Mouse (Mus musculus) mature B cell (primary cell): Measurements from ENCODE around the gene Nae1.

Experiments
- in situ Hi-C: fragments of 300-500 bp; cut with MboI; formaldehyde crosslinking; loops from 2 replicates; pipeline ENCODE4 v1.14.3; 2019

The Nae1 gene

GRCm38 (mm10) chr8:104529671-104530070 is 4.8 kb downstream of the Nae1 start:
- in situ Hi-C loops = no loop called here

DNA sequence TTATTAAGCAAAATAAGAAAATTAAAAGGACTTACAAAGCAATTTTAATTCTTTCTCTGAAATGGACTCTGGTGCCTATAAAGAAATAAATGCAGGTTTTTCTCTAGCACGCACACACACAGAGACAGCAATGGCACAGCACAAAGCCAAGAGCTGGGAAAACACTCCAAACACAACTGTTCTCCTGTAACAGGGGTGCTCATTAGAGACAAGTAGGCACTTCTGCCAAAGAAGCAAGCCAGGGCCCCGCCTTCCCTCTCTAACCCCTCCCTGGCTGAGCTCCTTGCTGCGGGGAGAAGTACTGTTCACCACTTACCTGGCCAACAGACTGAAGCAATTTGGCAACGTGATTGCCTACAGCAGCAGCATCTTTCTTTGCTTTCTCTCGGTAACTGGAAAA is 16.6 kb downstream of the Nae1 start:
- in situ Hi-C loops = no loop called here

- in situ Hi-C loops = no loop called here
Observed at GRCm38 (mm10) chr8:104510134-104510533, 24.3 kb downstream of the Nae1 start.

GRCm38 (mm10) chr8:104509061-104510006 is 25.1 kb downstream of the Nae1 start, which contains the start of gene Terb1:
TSS of gene Terb1 (minus strand) at chr8:104509910.
- in situ Hi-C loops = no loop called here

DNA sequence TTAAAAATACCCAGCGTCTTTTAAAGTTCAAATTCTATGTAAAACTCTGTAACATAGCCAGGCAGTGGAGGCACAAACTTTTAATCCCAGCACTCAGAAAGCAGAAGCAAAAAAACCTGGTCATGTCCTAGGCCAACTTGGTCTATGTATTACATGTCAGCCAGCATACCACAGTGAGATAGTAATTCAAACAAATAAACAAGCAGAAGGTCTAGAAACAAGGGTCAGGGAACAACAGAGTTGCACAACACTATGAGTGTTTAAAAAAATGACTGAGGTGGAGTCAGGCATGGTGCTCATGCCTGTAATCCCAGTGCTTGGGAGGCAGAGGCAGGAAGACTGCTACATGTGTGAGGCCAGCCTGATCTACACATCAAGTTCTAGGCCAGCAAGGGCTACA is 55.3 kb downstream of the Nae1 start:
- in situ Hi-C loops = no loop called here

- in situ Hi-C loops = no loop called here
Observed at GRCm38 (mm10) chr8:104472465-104472864, 62.0 kb downstream of the Nae1 start.

- in situ Hi-C loops = no loop called here
Observed at GRCm38 (mm10) chr8:104467463-104467862, 67.0 kb downstream of the Nae1 start.
